In genomic region chrX:71214441-71215112, GRCm38 (mm10) we compare ENCODE assay signal across 8 mouse cellular contexts. TPM values are rescaled to one million over a fixed set of nuclear protein-coding genes. Genes with fewer than 3 reads are reported as not detected.
A peak's percentile ranks its signal among the peaks of the same experiment; 100 is the strongest.
DNase-seq lines count a peak whose midpoint lies in the region; ATAC-seq lines count a peak whose summit lies in the region.

No protein-coding gene starts in this region.

- no peaks in the 10 kb centered on the region for H3K9me3 ChIP-seq in lung, embryonic 16.5 days (ENCODE audit: control insufficient read depth, low read length)

- H3K9ac ChIP-seq in lung, embryonic 16.5 days (ENCODE audit: low read length): peak overlapping the region; percentile 64

- peak overlapping the region; percentile 59 for H3K4me3 ChIP-seq in lung, embryonic 16.5 days (ENCODE audit: low read length)

- 18% methylated on average over 20 of the region's 20 CpGs for WGBS in lung, embryonic 16.5 days

- H3K27me3 ChIP-seq in lung, embryonic 16.5 days (ENCODE audit: control insufficient read depth, insufficient read depth, low read depth, low read length): no peaks in the 10 kb centered on the region

- no peak overlapping the region for H3K27ac ChIP-seq in lung, embryonic 16.5 days (ENCODE audit: low read length)

- peak overlapping the region; percentile 74 for H3K4me2 ChIP-seq in lung, embryonic 16.5 days (ENCODE audit: low read depth, low read length)

- H3K36me3 ChIP-seq in lung, embryonic 16.5 days (ENCODE audit: control insufficient read depth, insufficient read depth, low read length): no peaks in the 10 kb centered on the region

- ATAC-seq in hematopoietic stem cell, adult 5-6 weeks (replicated peaks in 1 of 2; ENCODE audit: insufficient read depth in 1 of 2, low FRiP score in 2 of 2, low TSS enrichment in 1 of 2, low read depth in 1 of 2, poor library complexity in 2 of 2, severe bottlenecking in 2 of 2): peak; percentile 93 to 99
- ATAC-seq in lung, embryonic 16.5 days (ENCODE audit: low read depth): peak; percentile 99

- no peaks in the 10 kb centered on the region for H3K4me1 ChIP-seq in lung, embryonic 16.5 days (replicated peaks; ENCODE audit: control insufficient read depth, insufficient read depth, low read length)

- DNase-seq in MEL-GATA-1-ER (ENCODE audit: extremely low read depth, low read depth): peak; percentile 97
- DNase-seq in cerebellum, adult 8-10 months: peak; percentile 76
- peak; percentile 82 for DNase-seq in forelimb bud, embryonic 11.5 days (ENCODE audit: low read depth, low spot score)
- DNase-seq in layer of hippocampus, adult 9-10 months (ENCODE audit: low spot score): peak; percentile 49
- DNase-seq in ovary, postnatal 36 days (ENCODE audit: low spot score): peak; percentile 78
- peak; percentile 76 for DNase-seq in thymus, postnatal 25 days

RNA-seq across cellular contexts. Expression of gene Mtm1, which starts 4.0 kb away (rescaled TPM):
- 22.4 and 31.2 TPM in 2 replicates for total RNA-seq in hematopoietic stem cell, adult 5-6 weeks (2017)
- polyA plus RNA-seq in lung, embryonic 16.5 days (2015; fragmentation: Nextera tagmentation; extraction: Ambion mirVana): 6.9 and 7.6 TPM in 2 replicates
